Mouse (Mus musculus): ENCODE results near the gene Ctsa. TPM values are rescaled to one million over a fixed set of nuclear protein-coding genes. Genes with fewer than 3 reads are reported as not detected.
"Not testable (repeated sequence)": the region's sequence is repeated elsewhere in the genome, so short reads cannot be mapped to it uniquely, and the experiment has no call there.

Ctsa gene
- polyA plus RNA-seq, 1 experiment from 2014 or later, result 175 TPM

DNA sequence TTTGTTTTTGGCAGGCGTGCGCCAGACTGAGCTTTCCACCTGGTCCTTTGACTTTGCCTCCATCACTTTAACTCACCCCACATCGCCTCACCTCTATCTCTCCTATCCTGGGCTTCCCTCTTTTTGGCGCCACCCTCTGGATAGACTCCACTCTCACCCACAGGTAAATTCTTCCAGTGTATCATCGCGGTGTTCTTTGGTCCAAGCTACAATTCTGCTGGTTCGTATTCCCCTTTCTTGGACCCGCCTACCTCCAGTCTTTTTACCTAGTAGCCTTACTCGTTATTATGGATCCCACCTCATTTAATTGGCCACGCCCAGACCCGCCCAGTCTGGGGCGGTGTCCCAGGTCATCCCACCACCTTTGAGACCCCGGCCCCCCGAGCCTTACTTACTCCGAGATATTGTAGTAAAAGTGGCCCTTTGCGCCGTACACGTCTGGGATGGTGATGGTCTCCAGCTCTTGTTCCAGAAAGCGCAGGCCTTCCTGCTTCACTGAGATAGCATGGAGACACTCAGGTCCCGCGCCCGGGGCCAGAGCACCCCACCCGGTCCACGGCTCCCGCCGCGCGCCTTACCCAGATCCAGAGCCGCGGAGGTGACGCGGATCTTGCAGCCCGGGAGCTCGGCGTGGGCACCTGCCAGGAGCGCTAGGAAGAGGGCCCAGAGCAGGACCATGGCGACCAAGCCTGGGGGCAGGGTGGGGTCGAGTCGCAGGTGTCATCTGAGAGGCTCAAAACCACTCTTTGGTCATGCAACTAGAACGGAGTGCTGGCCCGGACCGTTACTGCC is 23.8 kb downstream of the Ctsa start:
- H3K4me1 ChIP-seq, result peaks cover 35% of the 10 kb centered on the region
- no peaks in the 10 kb centered on the region for H3K9me3 ChIP-seq (replicated peaks)
- WGBS, result 1% methylated on average over 42 of the region's 42 CpGs
- H3K9ac ChIP-seq, result peak overlapping the region; percentile 39; the same call in 1 of the 2 replicates
- peak overlapping the region; percentile 97 for H3K4me2 ChIP-seq (replicated peaks)
- ATAC-seq (ENCODE audit: insufficient number of reproducible peaks, low FRiP score, low TSS enrichment, low read depth), result peak; percentile 36; the same call in 1 of the 2 replicates
- H3K27ac ChIP-seq (replicated peaks), result peak overlapping the region; percentile 88
- peaks cover 12% of the 10 kb centered on the region for H3K36me3 ChIP-seq
- H3K4me3 ChIP-seq (replicated peaks), result peak overlapping the region; percentile 61
- H3K27me3 ChIP-seq, result peaks cover 11% of the 10 kb centered on the region

DNA sequence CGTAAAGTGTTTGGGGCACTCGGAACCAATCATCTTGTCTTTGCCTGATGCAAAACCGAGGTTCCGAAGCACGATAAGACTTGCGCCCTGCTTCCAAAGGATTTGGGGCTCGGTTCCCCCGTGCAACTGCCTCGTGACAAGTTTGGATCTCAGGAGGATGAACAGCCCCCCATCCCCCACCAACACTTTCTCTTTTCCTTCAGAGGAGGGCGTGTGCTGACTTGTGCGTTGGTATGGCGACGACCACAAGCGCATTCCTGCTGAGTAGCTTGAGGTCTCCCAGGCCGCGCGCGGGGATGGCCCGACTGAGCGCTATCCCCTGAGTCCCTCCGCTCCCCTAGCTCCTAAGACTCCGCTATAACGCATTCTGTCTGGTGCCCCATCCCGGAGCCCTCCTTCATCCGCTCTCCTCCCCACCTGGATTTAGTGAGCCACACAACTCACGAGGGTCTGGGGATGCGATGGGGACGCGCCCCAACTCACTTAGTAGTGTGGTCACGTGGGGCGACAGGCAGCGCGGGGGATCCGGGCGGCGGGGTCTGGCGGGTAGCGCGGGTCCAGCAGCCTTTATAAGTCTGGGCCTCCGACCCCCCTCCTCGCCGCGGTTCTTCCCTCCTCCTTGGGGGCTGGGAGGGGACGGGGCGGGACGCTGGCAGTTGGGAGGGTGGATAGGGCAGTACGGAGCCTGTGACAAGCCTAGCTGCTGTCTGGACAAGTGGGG is 24.6 kb downstream of the Ctsa start, which contains the start of gene Pltp:
Pltp (minus strand) TSS at position 611 of the 721 bp plus-strand sequence.
- peak; percentile 77 for ATAC-seq (ENCODE audit: insufficient number of reproducible peaks, low FRiP score, low TSS enrichment, low read depth)
- Histone ChIP-seq H3K27ac (replicated peaks) (peak within 1 kb of the TSS; percentile 88), H3K36me3 (peaks cover 5% of the 10 kb centered on the region), H3K4me1 (peaks cover 43% of the 10 kb centered on the region), H3K9me3 (replicated peaks) (no peaks in the 10 kb centered on the region), H3K4me3 (replicated peaks) (peak within 1 kb of the TSS; percentile 61), H3K9ac (peak within 1 kb of the TSS; percentile 39), H3K4me2 (replicated peaks) (peak within 1 kb of the TSS; percentile 97), H3K27me3 (peaks cover 11% of the 10 kb centered on the region)
- 0% methylated on average over 44 of the region's 47 CpGs for WGBS

DNA sequence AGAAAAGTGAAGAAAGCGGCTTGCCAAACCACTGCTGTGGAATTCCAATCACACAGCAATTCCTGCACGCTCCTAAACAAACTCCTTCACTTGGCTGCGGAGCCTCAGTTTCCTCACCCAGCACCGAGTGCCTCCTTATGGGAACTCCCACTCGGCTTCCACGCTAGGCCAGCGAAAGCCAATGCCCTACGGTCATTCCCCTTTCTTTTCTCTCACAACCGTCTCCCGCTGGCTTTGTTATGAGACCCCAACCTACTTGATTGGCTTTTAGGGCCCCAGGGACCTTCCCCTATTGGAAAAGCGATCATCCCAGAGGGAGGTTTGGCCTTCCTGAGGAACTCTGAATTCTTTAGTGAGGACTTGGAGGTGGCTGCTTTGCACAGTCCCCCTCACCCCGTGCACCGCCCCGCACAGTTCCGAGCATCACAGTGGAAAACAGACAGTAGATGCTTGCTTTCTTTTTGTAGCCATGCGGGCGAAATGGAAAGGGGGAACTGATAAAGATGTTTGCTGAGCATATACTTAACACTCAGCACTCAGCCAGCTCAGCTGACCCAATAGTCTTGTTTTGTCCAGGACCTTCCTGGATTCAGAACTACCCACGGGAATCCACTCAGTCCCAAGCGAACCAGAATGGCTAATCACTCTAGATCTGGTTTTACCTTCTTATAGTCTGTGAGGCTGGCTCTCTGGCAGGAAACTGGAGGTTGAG is 25.3 kb downstream of the Ctsa start:
- peak overlapping the region; percentile 88 for H3K27ac ChIP-seq (replicated peaks)
- peak overlapping the region; percentile 61 for H3K4me3 ChIP-seq (replicated peaks)
- peak overlapping the region; percentile 39 for H3K9ac ChIP-seq
- H3K9me3 ChIP-seq (replicated peaks), result no peaks in the 10 kb centered on the region
- 0 out of 2 replicates have a peak, but pooled peaks cover 3% of the 10 kb centered on the region for H3K36me3 ChIP-seq
- H3K27me3 ChIP-seq, result peaks cover 11% of the 10 kb centered on the region
- 3% methylated on average over 19 of the region's 19 CpGs for WGBS
- peaks cover 48% of the 10 kb centered on the region for H3K4me1 ChIP-seq
- H3K4me2 ChIP-seq (replicated peaks), result peak overlapping the region; percentile 97
- no peak for ATAC-seq (ENCODE audit: insufficient number of reproducible peaks, low FRiP score, low TSS enrichment, low read depth)

DNA sequence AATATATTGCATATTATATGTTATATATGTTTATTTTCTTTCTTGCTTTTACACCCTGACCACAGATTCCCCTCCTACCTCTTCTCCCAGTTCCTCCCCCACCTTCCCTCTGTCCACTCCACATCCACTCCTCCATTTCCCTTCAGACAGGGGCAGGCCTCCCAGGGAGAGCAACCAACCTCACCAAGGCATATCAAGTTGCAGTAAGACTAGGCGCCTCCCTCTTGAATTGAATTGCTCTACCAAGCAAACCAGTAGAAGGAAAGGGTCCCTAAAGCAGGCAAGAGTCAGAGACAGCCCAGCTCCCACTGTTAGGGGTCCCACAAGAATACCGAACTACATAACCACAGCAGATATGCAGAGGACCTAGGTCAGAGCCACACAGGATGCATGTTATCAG is 26.5 kb downstream of the Ctsa start:
- Histone ChIP-seq H3K4me1 (peaks cover 48% of the 10 kb centered on the region), H3K9me3 (replicated peaks) (no peaks in the 10 kb centered on the region), H3K4me3 (replicated peaks) (no peak overlapping the region), H3K27me3 (peaks cover 9% of the 10 kb centered on the region), H3K4me2 (replicated peaks) (no peak overlapping the region), H3K36me3 (no peaks in the 10 kb centered on the region), H3K27ac (replicated peaks) (no peak overlapping the region), H3K9ac (no peak overlapping the region)
- no peak for ATAC-seq (ENCODE audit: insufficient number of reproducible peaks, low FRiP score, low TSS enrichment, low read depth)
- 44% methylated on average over 2 of the region's 2 CpGs for WGBS

DNA sequence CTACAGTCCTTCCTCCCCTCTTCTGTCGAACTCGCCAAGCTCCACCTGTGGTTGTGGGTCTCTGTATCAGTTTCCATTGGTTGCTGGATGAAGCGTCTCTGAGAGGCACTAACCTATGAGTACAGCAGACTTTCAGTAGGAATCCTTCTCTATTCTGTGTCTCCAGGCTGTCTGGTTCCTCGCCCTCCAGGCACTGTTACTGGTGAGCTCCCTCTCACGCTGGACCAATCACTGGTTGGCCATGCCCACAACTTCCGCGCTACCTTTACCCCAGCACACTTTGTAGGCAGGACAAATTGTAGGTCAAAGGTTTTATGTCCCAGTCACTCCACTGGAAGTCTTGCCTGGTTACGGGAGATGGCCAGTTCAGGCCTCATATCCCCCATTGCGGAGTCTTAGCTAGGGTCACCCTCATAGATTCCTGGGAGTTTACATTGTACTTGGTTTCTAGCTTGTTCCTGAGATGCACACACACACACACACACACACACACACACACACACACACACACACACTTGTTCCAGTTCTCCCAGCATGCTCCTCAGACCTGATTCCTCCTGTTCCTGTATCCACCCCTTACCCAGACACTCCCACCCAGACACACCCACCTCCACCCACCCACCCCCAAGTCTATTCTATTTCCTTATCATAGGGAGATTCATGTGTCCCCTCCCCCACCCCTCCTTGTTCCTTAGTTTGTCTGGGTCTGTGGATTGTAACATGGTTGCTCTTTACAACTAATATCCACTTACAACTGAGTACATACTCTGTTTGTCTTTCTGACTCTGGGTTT is 27.2 kb downstream of the Ctsa start:
- Histone ChIP-seq H3K27ac (replicated peaks) (no peak overlapping the region), H3K9me3 (replicated peaks) (no peaks in the 10 kb centered on the region), H3K27me3 (peaks cover 6% of the 10 kb centered on the region), H3K4me1 (peaks cover 48% of the 10 kb centered on the region), H3K9ac (no peak overlapping the region), H3K4me2 (replicated peaks) (no peak overlapping the region), H3K36me3 (no peaks in the 10 kb centered on the region), H3K4me3 (replicated peaks) (no peak overlapping the region)
- no peak for ATAC-seq (ENCODE audit: insufficient number of reproducible peaks, low FRiP score, low TSS enrichment, low read depth)
- WGBS, result 58% methylated on average over 9 of the region's 9 CpGs

DNA sequence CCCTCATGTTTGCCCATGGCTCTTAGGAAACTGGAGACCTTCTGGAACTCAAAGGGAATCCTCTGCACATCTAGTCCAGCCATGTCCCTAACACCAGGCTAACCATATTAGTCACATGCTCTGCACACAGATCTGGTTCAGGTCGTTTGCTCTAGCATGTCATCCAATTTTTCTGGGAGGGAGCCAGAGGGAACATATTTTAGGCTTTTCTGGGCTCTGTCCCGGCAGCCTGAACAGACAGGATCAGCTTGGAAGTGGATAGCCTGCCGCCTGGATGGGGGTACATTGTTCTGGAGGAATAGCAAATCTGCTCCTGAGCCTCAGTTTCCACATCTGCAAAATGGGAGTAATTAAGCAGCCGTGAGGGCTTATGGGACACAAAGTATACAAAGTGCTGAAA is 28.4 kb downstream of the Ctsa start:
- WGBS, result 51% methylated on average over 4 of the region's 4 CpGs
- H3K27me3 ChIP-seq, result peaks cover 6% of the 10 kb centered on the region
- no peaks in the 10 kb centered on the region for H3K9me3 ChIP-seq (replicated peaks)
- ATAC-seq (ENCODE audit: insufficient number of reproducible peaks, low FRiP score, low TSS enrichment, low read depth), result no peak
- no peaks in the 10 kb centered on the region for H3K36me3 ChIP-seq
- H3K27ac ChIP-seq (replicated peaks), result no peak overlapping the region
- H3K4me1 ChIP-seq, result peaks cover 47% of the 10 kb centered on the region
- no peak overlapping the region for H3K9ac ChIP-seq
- H3K4me2 ChIP-seq (replicated peaks), result no peak overlapping the region
- no peak overlapping the region for H3K4me3 ChIP-seq (replicated peaks)

DNA sequence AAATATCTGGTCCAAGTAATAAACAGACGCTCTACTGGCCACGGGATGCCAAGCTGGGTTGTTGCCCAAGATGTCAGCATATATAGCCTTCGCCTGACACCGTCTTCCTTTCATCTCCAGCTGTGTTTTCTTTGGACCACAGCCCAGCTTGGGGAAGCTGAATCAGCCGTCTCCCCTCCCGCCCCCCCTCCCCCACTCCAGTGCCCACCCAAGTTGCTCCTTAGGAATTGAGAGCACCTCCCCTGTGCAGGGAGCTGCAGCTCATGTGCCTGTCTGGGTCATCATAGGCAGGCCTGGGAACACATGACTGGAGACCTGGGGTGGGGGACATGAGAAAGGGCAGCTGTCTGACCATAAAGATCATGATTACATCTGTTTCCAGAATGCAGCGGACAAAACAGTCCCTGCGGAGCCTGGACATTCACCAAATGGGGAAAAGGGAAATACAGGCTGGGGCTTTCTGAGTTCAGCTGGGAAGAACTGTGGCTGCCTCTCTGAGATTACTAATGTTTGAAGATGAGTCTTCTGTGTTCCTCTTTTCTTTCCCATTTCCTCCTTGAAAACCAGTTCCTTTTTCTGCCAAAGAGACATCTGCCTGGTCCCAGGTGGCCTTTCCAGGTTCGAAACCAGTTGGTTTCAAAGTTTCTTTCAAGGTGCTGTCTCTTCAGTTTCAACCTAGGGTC is 29.6 kb downstream of the Ctsa start:
- 0 out of 2 replicates have a peak, but pooled peaks have one; percentile 66 for ATAC-seq (ENCODE audit: insufficient number of reproducible peaks, low FRiP score, low TSS enrichment, low read depth)
- H3K4me3 ChIP-seq (replicated peaks), result no peak overlapping the region
- no peak overlapping the region for H3K4me2 ChIP-seq (replicated peaks)
- H3K36me3 ChIP-seq, result no peaks in the 10 kb centered on the region
- peak overlapping the region; percentile 41 for H3K27ac ChIP-seq (replicated peaks)
- no peaks in the 10 kb centered on the region; the same call in 1 of the 2 replicates for H3K27me3 ChIP-seq
- peaks cover 35% of the 10 kb centered on the region for H3K4me1 ChIP-seq
- no peaks in the 10 kb centered on the region for H3K9me3 ChIP-seq (replicated peaks)
- 30% methylated on average over 9 of the region's 9 CpGs for WGBS
- H3K9ac ChIP-seq, result no peak overlapping the region

DNA sequence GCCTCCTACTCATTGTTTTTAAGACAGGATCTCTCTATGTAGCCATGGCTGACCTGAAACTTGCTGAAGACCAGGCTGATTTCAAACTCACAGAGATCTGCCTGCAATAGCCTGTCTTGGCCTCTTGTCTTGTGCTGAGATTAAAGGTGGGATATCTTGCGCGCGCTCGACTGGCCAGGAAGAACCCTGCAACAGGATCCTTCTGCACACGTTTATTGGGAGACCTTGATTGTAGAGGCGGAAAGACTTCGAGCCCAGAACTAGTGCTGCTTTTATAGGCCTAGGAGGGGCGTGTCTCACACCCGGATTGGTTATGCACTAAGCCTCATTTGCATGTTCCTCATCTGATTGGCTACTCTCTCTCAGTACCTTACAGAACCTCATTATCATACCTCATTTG is 30.7 kb downstream of the Ctsa start:
- peaks cover 24% of the 10 kb centered on the region for H3K4me1 ChIP-seq
- H3K4me3 ChIP-seq (replicated peaks); ATAC-seq (ENCODE audit: insufficient number of reproducible peaks, low FRiP score, low TSS enrichment, low read depth); H3K27ac ChIP-seq (replicated peaks); H3K36me3 ChIP-seq; H3K27me3 ChIP-seq; H3K9ac ChIP-seq; H3K4me2 ChIP-seq (replicated peaks); H3K9me3 ChIP-seq (replicated peaks): not testable (repeated sequence)
- WGBS, result 96% methylated on average over 9 of the region's 9 CpGs

DNA sequence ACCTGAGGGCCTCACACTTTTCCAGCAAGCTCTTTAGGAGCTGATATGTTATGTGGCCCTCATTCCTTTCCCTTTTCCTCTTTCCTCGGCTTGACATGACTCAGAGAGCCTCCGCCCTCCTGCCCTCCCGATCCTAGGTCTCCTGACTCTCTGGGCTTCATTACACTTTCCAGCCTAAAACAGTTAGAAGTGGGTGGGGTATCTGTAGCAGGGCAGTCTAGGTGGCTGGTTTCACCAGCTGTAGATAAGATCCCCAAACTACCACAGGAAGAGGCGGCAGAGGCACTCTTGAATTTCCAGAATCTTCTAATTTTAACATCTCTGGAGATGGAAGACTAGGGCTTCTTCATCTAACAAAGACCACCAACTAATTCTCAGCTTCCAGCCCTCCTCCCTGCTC is 31.9 kb downstream of the Ctsa start:
- no peaks in the 10 kb centered on the region for H3K36me3 ChIP-seq
- no peak overlapping the region for H3K27ac ChIP-seq (replicated peaks)
- H3K9me3 ChIP-seq (replicated peaks), result no peaks in the 10 kb centered on the region
- H3K4me3 ChIP-seq (replicated peaks), result no peak overlapping the region
- 59% methylated on average over 4 of the region's 4 CpGs for WGBS
- ATAC-seq (ENCODE audit: insufficient number of reproducible peaks, low FRiP score, low TSS enrichment, low read depth), result no peak
- no peak overlapping the region for H3K9ac ChIP-seq
- H3K27me3 ChIP-seq, result no peaks in the 10 kb centered on the region
- H3K4me2 ChIP-seq (replicated peaks), result no peak overlapping the region
- H3K4me1 ChIP-seq, result peaks cover 18% of the 10 kb centered on the region

Data from embryonic facial prominence, embryonic 15.5 days (tissue).